Mouse (Mus musculus): ENCODE measurements at regions not wholly inside any gene's neighbourhood (a gene's known extent, or its start where the extent isn't known, plus 50 kb on each side); places are given as distances from the start of the nearest gene placed in this dataset.
"Not testable (repeated sequence)": the region's sequence is repeated elsewhere in the genome, so short reads cannot be mapped to it uniquely, and the experiment has no call there.

DNA sequence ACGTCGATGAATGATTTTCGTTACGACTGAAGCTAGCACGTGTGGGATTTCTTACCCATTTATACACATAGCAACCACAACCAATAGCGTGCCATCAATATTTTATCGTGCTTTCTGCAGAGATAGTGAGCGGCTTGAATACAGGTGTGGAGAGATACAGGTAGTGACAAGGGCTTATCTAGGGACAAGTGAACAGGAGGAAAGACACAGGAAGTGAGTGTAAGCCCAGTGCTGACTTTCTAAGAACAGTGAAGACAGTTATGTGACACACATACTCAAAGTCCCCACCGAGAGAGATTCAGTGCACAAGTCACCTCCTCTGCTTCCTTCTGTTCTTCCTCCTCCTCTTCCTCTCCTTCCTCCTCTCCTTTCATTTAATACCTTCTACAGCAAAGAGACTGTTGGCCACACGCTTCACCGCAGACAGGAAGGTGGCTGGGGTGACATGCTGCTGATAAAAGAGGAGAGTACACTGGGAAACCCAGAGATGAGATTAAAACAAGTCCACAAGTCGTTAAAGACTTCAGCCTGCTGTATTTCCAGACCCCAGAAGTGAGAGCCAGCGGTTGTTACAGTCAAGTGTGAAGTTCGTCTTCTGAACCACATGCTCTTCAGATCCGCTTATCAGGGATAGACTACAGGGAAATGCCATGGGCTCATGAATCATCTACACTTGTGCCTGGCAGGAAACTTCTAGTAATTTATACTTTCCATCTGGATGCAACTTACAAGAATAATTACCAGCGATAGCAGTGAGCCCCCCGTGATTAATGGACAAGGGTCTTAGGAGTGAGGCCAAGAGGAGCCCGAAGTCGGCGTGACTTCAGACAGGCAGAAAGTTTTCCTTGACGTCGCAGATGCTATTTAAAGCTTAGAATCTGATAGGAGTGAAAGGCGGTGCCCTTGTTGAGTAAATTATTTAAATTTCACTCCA is 180.5 kb downstream of the Gxylt1 start:
- no peak for DNase-seq

DNA sequence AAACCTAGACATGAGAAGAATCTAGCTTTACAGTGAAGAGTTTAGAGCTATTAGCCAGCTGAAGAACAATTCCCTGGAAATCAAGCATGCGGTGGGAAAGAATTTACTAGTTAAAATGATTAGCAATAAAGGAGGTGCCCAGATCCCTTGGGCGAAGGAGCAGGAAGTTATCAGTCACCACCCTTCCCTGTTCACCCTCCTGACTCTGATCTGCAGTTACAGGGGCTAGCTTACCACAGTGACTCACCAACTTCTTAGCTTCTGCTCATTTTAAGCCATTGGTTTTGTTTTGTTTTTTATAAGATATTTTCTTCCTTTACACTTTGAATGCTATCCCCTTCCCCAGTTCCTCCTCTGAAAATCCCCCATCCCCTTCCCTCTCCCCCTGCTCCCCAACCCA is 183.6 kb downstream of the Gxylt1 start:
- no peak for DNase-seq

DNA sequence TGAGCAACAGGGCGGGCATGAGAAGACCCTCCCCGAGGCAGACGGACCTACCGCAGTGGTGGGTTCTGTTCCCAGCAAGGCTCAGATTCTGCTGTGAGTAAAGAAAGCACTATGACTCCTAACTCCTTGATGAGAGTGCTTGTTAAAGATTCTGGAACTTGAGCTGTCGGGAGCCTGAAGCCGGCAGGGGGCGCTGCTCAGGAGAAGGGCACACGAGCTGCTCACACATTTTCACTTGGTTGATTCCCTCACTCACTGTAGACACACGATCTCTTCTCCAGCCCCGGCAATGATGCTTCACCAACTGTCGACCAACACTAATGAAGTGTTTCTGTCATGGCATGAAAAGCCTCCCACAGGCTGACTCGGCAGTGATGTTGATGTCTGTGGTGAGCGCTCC is 185.6 kb downstream of the Gxylt1 start:
- DNase-seq: peak; percentile 3

DNA sequence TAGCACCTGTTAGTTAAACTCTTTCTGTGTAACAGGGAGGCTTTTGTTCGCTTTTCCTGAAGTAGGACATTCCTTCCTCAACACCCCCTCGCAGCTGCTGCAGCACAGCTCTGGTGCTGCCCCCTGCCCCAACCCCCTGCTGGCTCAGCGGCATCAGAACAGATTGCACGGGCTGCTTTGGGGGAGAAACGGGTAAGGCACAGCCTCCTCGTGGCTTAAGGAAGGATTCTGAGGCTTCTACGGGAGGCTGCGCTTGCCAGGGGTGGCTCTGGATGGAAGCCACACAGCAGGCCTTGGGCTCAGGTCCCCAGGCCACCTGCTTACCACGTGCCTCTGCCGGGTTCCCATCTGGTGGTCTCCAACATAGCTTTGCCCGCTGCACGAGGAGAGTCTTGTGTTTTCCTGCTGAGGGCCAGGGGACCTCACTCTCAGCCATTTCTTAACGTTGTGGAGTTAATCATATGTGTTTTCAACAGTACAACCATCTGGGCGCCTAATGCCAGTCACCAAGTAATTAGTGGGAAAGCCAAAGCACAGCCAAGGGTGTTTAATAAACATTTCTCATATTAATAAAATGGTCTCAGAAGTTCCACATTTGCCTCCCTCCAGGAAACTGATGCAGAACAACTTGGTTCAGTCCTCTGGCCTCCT is 189.9 kb downstream of the Gxylt1 start:
- no peak for DNase-seq

DNA sequence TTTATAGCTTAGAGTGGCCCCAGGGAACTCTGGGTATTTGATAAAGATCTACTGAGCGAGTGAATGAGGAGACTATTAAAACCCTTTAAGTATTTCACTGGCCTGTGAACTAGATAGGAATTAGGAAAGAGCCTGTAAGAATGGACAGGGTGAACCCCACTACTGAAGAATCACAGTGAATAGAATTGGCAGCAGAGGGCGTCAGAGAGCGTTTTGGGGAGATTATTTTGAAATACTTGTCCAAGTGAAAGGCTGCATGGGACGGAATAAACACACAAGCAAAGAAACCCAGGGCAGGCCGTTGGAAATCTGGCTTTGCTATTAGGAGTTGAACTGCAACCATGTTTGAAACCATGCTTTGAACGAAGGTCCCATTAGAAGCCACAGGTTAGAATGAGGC is 200.9 kb downstream of the Gxylt1 start:
- DNase-seq: no peak

DNA sequence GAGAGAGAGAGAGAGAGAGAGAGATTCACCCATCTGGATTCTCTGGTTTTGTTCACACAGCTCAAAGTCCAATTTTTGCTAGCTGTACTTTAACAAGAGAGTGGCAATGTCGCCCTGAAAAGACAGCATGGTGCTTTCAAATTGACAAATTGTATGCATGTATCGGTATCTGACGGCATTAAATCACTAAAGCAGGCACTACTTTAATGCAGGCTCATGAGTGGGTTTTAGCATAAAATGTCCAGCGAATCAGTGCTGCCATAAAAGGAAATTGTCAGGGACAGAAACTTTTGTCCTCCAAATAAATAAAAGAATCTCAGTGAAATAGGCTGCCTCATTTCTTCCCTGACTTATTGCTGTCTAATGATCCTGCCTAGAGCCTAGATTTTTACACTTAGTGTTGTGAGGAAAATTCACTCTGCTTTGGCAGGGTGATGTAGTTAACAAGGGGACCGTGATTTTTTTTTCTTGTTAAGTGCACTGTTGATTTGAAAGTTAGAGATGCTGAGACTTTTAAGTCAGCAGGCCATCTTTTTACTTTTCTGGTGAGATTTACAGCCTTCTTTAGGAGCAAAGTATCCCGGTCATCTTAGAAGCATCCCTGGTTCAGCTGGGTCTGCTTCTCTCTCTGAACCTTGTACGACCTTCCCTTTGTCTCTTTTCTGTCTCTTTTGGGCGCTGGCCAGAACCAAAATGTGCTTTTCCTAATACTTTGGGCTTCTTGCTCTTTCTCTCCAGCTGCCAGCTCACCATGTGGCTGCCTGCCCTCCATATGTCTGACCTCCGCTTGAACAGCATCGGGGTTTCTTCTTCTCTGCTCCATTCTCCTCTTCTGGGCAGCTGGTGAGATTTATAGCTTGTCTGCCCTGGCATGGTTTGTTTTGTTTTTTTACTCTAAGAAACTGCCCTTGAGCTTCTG is 212.5 kb downstream of the Gxylt1 start:
- DNase-seq: no peak

DNA sequence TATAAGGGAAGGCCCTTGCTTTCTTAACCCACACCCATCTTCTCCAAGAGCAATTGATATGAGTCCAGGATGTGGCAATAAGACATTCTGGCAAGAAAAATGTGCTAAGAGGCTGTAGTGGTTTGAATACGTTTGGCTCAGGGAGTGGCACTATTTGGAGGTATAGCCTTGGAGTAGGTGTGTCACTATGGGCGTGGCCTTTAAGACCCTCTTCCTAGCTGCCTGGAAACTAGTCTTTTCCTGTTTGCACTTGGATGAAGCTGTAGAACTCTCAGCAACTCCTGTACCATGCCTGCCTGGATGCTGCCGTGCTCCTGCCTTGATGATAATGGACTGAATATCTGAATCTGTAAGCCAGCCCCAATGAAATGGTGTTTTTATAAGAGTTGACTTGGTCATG is 221.5 kb downstream of the Gxylt1 start:
- no peak for DNase-seq

DNA sequence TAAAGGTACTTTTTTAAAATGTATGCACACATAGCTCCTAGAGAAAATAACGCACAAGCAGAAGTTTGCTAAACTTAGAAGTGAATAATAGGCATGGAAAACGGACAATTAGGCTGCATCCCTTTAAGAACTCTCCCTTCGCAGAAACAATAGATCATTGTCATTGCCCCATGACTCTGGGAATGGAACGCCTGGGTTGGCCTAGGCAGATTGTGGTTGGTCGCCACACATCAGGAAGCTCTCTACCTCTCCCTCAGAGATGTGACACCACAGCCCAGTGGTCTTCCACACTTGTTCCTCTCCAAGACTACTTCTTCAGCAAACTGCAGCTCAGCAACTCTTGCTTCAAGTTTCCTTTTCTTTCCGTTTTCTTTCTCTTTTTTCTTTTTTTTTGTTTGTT is 247.8 kb downstream of the Gxylt1 start:
- no peak for DNase-seq

DNA sequence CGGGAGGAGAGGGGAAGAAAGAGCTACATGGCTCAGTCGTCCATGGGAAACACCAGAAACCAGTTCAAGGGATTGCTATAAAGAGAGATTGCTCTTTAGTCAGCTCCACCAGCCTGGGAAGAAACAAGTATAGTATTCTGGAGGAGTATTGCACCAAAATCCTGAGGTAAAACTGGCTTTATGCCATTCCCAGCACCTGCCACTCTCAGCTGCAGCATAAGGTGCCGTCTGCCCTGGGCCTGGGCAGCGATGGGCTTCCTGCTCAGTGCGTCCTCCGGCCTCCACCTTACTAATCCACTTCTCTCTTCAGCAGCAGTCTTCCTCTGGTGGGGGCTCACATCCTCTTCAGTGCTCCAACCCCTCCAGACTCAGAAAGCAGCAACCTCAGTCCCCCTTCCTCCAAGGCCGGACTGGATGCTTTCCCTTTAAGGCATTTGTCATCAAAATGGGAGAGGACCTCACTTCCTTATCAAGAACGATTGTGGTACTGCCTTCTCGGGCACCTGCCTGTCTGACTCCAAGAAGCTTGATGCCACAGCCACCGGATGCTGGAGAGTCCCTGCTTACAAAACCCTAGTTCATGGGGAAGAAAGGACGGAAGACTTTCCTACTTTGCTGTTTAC is 248.4 kb downstream of the Gxylt1 start:
- DNase-seq: no peak

DNA sequence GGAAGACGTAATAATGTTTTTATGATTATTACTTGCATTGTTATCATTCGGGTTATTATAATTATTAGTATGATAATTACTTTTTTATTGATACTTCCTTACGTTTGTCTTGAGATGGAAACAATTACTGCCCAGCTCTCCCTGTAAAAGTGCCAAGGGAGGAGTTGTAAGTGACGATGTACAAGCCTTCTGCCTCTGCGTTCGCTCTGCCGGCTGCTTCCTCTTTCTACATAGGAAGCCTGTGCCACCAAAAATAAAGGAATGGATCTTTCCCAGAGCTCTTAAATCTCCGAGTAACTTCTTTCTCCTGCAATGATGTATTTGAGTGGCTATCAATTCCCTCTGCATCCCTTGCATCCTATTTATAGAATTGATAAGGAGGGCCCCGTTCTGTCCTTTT is 249.2 kb downstream of the Gxylt1 start:
- no peak for DNase-seq

DNA sequence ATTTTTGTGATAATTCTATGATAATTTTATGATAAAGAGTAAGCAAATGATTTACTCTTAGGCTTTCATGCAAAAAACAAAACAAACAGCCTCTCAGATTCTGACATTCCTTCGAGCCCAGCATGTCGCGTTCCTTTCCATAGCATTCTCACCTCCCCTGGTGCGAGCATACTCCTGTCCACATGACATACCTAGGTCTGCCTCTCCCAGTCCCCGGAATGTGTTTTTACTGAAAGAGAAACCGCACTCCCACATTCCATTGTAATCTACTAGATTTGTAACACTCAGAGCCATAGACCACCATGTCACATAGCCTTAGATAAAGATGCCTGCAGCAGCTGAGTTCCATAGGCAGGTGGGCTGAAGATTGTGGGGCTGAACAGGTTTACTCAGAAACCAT is 250.8 kb downstream of the Gxylt1 start:
- DNase-seq: no peak

DNA sequence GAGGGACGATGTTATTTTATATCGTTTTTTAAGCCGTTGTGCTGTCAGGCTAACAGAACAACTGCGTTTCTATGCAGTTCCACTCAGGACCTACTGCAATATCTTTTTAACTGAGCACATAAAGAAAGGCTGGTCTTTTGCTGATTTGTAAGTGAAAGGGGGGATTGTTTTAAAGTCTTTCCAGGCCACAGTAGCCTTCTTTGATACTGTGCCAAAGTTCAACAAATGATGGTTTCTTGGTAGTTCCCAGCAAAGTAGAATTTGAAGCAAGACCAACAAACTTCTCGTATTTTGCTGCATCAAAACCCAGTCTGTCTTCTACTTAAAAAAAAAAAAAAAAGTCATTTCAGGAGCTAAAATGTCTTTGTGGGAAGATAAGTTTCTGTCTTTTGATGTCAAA is 263.8 kb downstream of the Gxylt1 start:
- DNase-seq: no peak

DNA sequence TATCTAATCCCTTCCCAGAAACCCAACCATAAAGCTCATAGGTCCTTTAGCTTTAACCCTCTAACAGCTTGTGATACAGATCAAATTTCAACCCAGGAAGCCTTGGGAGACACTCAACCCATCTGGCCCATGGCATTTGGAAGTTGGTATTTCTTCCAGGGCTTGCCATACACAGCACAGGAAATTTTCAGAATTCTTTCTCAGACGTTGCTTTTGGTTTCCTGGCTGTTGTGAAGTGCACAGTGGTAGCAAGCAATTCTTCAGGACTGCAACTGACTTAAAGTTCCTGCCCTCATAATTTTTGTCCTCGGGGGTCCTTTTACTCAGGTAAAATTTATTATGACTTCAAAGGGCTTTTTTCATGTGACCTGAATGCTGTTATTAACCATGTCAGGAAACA is 264.4 kb downstream of the Gxylt1 start:
- DNase-seq: no peak

DNA sequence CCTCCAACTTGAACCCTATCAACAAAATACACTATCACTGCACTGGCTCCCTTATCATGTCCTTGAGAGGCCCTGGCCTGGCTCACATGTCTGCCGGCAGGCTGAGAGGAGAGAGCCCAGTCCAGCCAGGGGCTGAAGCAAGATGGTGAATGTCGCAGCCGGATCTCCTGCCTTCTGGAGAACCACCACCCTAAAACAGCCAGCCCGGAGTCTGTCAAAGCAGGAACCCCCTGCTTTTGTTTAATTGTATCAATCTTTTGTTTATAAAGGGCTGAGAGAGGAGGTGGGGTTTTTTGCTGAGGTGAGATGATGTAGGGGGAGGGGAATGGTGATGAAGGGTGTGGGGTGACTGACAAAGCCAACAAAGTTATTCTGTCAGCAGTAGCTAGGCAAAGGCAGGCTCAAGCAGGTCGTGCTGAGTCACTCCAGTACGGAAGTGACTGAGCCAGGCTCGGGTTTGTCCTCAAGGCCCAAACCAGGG is 269.2 kb downstream of the Gxylt1 start:
- no peak for DNase-seq

DNA sequence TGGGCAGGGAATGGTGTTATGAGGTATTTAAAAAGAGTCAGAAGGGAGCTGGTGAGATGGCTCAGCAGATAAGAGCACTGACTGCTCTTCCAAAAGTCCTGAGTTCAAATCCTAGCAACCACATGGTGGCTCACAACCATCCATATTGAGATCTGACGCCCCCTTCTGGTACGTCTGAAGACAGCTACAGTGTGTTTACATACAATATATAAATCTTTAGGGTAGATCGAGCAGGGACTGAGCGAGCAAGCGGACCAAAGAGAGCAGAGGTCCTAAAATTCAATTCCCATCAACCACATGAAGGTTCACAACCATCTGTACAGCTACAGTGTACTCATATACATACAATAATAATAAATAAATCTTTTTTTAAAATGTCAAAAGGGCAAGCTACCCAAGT is 269.8 kb downstream of the Gxylt1 start:
- not testable (repeated sequence) for DNase-seq

DNA sequence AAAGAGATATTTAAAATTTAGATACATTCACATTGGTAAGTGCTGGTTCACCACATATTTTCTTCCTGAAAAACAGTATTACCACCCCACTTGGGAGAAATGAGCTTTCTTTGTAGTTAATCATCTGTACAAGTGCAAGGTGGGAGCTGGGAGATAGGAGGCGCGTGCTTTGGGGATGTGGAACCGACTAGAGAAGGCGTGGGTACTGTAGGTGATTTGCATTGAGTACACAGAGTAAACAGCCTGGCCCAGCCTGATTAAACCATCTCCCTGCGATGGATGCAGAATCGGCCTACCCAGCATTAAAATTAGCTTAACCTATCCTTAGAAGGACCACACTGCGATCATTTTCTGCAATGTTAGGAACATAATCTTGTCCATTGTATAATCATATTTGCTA is 270.4 kb downstream of the Gxylt1 start:
- DNase-seq: no peak

DNA sequence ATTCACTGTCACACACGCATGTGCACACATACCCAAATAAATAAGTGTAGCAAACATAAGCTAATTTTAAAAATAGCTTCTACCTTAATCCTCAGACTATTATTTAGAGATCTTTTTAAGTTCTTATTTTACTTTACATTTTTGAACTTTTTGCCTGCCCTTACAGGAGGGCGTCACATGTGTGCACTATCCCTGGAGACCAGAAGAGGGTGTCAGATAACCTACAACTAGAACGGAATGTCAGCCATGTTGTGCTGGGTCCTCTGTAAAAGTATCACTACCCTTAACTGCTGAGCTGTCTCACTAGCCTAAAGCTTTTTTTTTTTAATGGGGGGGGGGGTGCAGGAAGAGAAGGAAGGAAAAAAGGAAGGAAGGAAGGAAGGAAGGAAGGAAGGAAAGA is 271.7 kb downstream of the Gxylt1 start:
- no peak for DNase-seq

DNA sequence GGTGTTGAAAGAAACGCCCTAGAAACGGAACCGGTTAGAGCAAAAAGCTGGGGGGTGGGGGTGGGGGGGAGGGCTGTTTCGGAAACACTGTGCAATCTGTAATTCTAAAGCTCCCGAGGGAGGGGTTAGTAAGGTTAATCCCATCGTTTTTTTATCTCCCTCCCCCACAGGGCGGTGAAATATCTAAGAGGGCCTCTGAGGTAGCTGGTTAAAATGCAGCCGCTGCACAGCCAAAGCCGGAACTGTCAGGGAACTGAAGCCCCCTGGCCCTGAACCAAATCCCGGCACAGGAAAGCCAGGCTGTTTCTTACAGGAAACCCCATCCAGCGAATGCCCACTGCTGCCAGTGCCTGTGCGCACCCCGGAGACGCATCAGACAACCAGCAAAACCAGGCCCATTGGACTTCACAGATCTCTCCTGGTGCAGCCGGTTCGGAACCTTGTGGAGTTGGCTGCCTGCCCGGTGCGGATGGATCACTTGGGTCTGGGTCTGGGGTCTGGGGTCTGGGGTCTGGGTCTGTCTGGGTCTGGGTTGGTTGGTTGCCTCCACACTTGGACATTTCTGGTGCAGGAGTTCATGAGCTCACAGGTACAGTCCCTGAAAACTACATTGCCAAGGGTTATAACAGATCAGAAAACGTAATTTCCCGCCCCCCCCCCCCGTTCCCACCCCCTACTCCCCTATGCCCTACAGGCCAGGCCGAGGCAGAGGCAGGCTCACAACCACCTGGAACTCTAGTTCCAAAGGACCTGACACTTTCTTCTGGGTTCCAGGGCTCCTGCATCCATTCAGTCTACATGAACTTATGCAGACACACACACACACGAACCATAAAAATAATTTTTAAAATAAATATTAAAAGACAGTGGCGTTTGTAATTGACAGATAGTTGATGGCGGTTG is 272.7 kb downstream of the Gxylt1 start:
- DNase-seq: no peak

DNA sequence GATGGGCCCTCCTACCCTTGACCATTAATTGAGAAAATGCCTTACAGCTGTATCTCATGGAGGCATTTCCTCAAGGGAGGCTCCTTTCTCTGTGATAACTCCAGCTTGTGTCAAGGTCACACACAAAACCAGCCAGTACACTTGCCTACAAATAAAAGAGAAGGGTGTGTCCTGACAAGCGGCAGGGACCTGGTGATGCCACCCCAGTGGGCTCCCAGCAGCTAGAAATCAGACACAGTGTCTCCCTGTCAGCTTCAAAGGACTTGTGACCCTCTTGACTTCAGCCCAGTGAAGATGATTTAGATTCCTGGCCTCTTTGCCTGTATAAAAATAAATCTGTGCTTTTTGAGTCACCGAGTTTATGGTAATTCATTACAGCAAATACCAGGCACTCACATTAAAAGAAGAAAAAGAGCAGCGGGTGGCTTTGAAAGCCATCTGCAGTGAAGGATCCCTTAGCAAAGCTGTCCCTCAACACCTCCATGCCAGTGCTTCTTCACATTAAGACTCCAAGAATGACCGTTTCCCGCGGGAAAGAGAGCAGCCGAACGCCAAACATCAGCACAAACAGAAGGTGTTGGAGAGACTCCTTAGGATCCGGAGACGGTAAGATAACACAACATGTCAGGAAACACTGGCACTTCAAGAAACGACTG is 273.5 kb downstream of the Gxylt1 start:
- no peak for DNase-seq

DNA sequence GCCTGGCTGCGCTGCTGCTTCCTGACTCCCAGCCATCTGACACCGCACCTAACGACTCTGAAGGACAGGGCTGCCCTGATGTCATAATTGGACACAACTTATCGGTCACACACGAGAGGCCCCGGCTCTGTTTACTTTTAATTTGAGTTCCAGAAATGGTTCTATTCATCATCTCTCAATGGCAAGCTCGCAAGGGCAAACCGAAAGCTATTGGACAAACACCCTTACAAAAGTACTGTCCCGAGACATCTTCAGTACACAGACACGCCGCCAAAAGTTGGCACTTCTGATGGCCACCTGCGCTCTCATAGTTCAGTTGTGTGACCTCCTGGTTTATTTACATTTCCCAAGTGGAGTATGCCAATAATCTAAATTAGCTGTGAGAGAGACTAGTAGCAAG is 274.9 kb downstream of the Gxylt1 start:
- no peak for DNase-seq

DNA sequence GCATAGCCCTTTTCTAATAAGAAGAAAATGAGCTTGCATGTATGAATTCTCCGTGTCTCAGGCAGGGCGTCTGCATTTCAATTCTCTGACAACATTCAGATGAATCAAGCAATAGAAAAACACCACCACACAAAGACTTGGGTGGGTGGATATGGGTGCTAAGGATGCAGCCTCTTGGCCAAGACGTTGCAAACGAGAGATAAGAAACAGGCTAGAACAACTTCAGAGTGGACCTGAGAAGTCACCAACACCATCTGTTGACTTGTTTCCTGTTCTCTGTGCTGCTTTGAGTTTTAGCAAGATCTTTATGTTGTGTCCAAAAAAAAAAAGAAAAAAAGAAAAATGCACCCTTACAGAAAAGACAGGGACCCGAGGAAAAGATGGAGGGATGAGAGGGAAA is 277.0 kb downstream of the Gxylt1 start:
- DNase-seq: no peak

Data from kidney, adult 11 months (tissue).